In genomic region chr5:67382556-67382955, GRCm38 (mm10) we compare ENCODE assay signal across 22 mouse cellular contexts.
"Had no signal": no experiment of that assay in that cellular context is flagged by ENCODE, and none has a peak within 500 bp of the region (broad histone marks: within the 10 kb centered on the region; RNA-seq: fewer than 3 reads in every experiment).

No protein-coding gene starts in this region.

- ATAC-seq: forebrain, postnatal 0 days; hindbrain, postnatal 0 days; intestine, embryonic 16.5 days; liver, embryonic 12.5 days had no signal

- H3K36me3 ChIP-seq: hindbrain, embryonic 15.5 days; limb, embryonic 13.5 days; limb, embryonic 15.5 days; liver, embryonic 12.5 days had no signal

- H3K4me3 ChIP-seq: heart, embryonic 10.5 days; heart, embryonic 12.5 days; hindbrain, embryonic 13.5 days; hindbrain, embryonic 15.5 days; limb, embryonic 13.5 days; limb, embryonic 15.5 days; liver, embryonic 12.5 days had no signal

- DNase-seq: forebrain, postnatal 0 days; gastrocnemius, postnatal 10 days; gastrocnemius, postnatal 25 days; heart, adult 18-20 months; heart, postnatal 10 days; kidney, adult 11 months; kidney, adult 2 months; kidney, adult 9 months; kidney, postnatal 14 days; layer of hippocampus, adult 9-11 months; layer of hippocampus, postnatal 36 days; left cerebral cortex, postnatal 4 days had no signal

- H3K4me1 ChIP-seq: heart, embryonic 10.5 days; heart, embryonic 12.5 days; hindbrain, embryonic 13.5 days; hindbrain, embryonic 15.5 days; limb, embryonic 13.5 days; limb, embryonic 15.5 days; liver, embryonic 12.5 days had no signal

- H3K9ac ChIP-seq: forebrain, postnatal 0 days; heart, embryonic 12.5 days; hindbrain, embryonic 13.5 days; hindbrain, embryonic 15.5 days; limb, embryonic 13.5 days; limb, embryonic 15.5 days; liver, embryonic 12.5 days; liver, embryonic 14.5 days had no signal

- H3K9me3 ChIP-seq: heart, embryonic 10.5 days; heart, embryonic 12.5 days; hindbrain, embryonic 13.5 days; hindbrain, embryonic 15.5 days; limb, embryonic 13.5 days; limb, embryonic 15.5 days; liver, embryonic 12.5 days had no signal

- H3K27me3 ChIP-seq: heart, embryonic 12.5 days; hindbrain, embryonic 13.5 days; hindbrain, embryonic 15.5 days; limb, embryonic 13.5 days; limb, embryonic 15.5 days; liver, embryonic 12.5 days had no signal

- H3K27ac ChIP-seq: heart, embryonic 10.5 days; hindbrain, embryonic 13.5 days; hindbrain, embryonic 15.5 days; hindbrain, postnatal 0 days; limb, embryonic 13.5 days; limb, embryonic 15.5 days; liver, embryonic 12.5 days; liver, embryonic 14.5 days had no signal

- H3K4me2 ChIP-seq: heart, embryonic 12.5 days; hindbrain, embryonic 13.5 days; hindbrain, embryonic 15.5 days; limb, embryonic 13.5 days; limb, embryonic 15.5 days; liver, embryonic 12.5 days had no signal
